Mouse (Mus musculus) megakaryocyte, adult 5-6 weeks (primary cell): ENCODE data around the gene Gm45717. TPM values are rescaled to one million over a fixed set of nuclear protein-coding genes. Genes with fewer than 3 reads are reported as not detected.

Experiments
- ATAC-seq: 2 replicates; pipeline ENCODE4 v1.8.0; 2016; ENCODE audit warnings: mild to moderate bottlenecking, inconsistent platforms; ENCODE audit not compliant: poor library complexity, severe bottlenecking
- total RNA-seq, 2 experiments: library from RNA; stranded (forward) in 1 of 2; stranded (reverse) in 1 of 2; fragments of 153-499, 151-499 nt in 1 of 2; fragments of 221-1000, 200-1000 nt in 1 of 2; gene quantifications; 2 replicates each; pipeline versions ENCODE4 v1.2.3 to v1.2.4; 2015 to 2017

The Gm45717 gene
- total RNA-seq (2015), result not detected in 2 replicates
- total RNA-seq (2017), result 0.88 TPM in 1 of 2 replicates, not detected in the other

- ATAC-seq, result peak; percentile 50
These were observed at the start of gene Gm45717, which contains the start of gene Ifitm2 for GRCm38 (mm10) chr7:140955758-140956555. Gm45717 (minus strand) TSS chr7:140955937. Ifitm2 (minus strand) TSS chr7:140955987.

GRCm38 (mm10) chr7:141003248-141004010 is 47.7 kb upstream of the Gm45717 start:
- ATAC-seq, result no peak

GRCm38 (mm10) chr7:141000881-141001708 is 45.4 kb upstream of the Gm45717 start:
- ATAC-seq, result no peak

- peak; percentile 81 for ATAC-seq
These were observed 43.3 kb upstream of the Gm45717 start for GRCm38 (mm10) chr7:140998853-140999700.

GRCm38 (mm10) chr7:140997817-140998216 is 42.1 kb upstream of the Gm45717 start:
- peak; percentile 79 for ATAC-seq

- ATAC-seq, result peak; percentile 55
These were observed 35.5 kb upstream of the Gm45717 start for GRCm38 (mm10) chr7:140991117-140991689.

- ATAC-seq, result peak; percentile 85
These were observed 34.9 kb upstream of the Gm45717 start for GRCm38 (mm10) chr7:140990622-140991021.

GRCm38 (mm10) chr7:140990185-140990584 is 34.4 kb upstream of the Gm45717 start:
- ATAC-seq, result peak; percentile 22

GRCm38 (mm10) chr7:140989022-140989421 is 33.3 kb upstream of the Gm45717 start:
- no peak for ATAC-seq

- no peak for ATAC-seq
These were observed 31.7 kb upstream of the Gm45717 start for GRCm38 (mm10) chr7:140987182-140988138.

GRCm38 (mm10) chr7:140982971-140983370 is 27.2 kb upstream of the Gm45717 start:
- no peak for ATAC-seq

GRCm38 (mm10) chr7:140981704-140982103 is 26.0 kb upstream of the Gm45717 start:
- ATAC-seq, result peak; percentile 98

GRCm38 (mm10) chr7:140976720-140977119 is 21.0 kb upstream of the Gm45717 start:
- ATAC-seq, result peak; percentile 78

GRCm38 (mm10) chr7:140975465-140975864 is 19.7 kb upstream of the Gm45717 start:
- ATAC-seq, result no peak

GRCm38 (mm10) chr7:140974940-140975339 is 19.2 kb upstream of the Gm45717 start:
- ATAC-seq, result no peak

- no peak for ATAC-seq
These were observed 17.8 kb upstream of the Gm45717 start for GRCm38 (mm10) chr7:140973396-140974165.

- peak; percentile 41; the same call in 1 of the 2 replicates for ATAC-seq
These were observed 15.9 kb upstream of the Gm45717 start for GRCm38 (mm10) chr7:140971479-140972171.
